Mouse (Mus musculus) thymus, postnatal 0 days (tissue): ENCODE measurements around the gene Micall1. TPM values are rescaled to one million over a fixed set of nuclear protein-coding genes. Genes with fewer than 3 reads are reported as not detected.

ENCODE experiments used
- DNase-seq: peaks from one replicate; pipeline ENCODE4 v3.0.0-alpha.2; 2015; ENCODE audit warnings: low spot score
- polyA plus RNA-seq: library from polyadenylated mRNA; unstranded; fragments of >200 nt; fragmentation: Nextera tagmentation; extraction: Ambion mirVana; gene quantifications from 2 replicates; pipeline ENCODE4 v1.2.1, GENCODE M21; 2015

The Micall1 gene
- polyA plus RNA-seq, 1 experiment from 2014 or later, result 4.6 TPM

DNA sequence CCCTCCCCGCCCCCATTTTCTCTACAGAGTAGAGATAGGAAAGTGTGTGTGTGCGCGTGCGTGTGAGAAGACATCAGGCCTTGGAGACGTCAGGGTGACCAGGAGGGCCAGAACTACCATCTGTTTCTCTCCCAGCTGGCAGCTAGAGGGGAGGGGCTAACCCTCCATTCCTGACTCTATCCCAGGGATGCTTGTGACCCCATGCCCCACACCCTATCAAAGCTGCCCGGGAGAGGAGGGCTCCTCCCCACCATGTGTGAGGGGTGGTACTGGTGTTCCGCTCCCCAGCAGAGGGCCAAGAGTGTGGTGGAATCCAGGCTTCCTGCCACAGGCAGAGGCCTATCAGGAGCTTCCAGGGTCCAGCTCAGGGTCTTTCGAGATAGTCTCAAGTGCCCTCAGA is 58.0 kb downstream of the Micall1 start:
- no peak for DNase-seq

DNA sequence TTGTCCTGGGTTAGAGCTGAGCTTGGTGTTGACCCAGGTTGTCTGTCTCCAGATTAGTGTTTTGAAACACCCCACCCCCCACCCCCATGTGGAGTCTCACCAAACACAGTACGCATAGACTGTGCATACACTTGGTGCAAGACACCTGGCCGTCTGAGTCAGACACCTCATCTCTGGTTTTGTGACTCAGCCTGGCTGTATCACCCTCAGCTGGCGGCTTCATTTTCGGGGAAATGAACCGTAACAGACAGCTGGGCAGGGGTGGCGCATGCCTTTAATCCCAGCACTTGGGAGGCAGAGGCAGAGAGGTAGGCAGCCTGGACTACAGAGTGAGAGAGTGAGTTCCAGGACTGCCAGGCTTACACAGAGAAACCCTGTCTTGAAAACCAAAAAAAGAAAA is 68.2 kb downstream of the Micall1 start:
- no peak for DNase-seq

DNA sequence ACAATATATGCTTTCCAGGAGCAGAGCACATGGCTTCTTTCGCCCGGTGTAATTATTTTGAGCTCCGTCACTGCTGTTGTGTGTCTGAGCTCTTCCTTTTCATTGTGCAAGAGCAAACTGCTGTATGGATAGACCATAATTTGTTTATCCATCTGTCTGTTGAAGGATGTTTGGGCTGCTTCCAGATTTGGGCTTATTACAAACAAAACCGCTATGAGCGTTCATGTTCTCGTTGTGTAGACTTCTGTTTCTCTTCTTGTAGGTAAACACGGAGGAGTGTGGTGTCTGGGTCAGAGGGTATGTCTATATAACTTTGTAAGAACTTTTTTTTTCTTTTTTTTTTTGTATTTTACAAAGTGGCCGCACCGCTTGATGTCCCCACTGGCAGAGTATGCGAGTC is 76.5 kb downstream of the Micall1 start:
- DNase-seq, result no peak

Other genes with a start within 250 kb of the Micall1 start
- 42.4 and 42.5 TPM in 2 replicates for gene Gga1, start 231.7 kb upstream of the Micall1 start, polyA plus RNA-seq
- 0.10 and 0.32 TPM in 2 replicates for gene Gm49510, start 209.2 kb upstream of the Micall1 start, polyA plus RNA-seq
- gene Sh3bp1, start 209.1 kb upstream of the Micall1 start, polyA plus RNA-seq, result 27.7 and 39.1 TPM in 2 replicates
- gene Pdxp, start 195.0 kb upstream of the Micall1 start, polyA plus RNA-seq, result 16.3 and 16.5 TPM in 2 replicates
- gene Lgals1, start 182.2 kb upstream of the Micall1 start, polyA plus RNA-seq, result 598 and 732 TPM in 2 replicates
- 59.3 and 59.9 TPM in 2 replicates for gene Nol12, start 174.0 kb upstream of the Micall1 start, polyA plus RNA-seq
- 16.3 and 18.0 TPM in 2 replicates for gene Triobp, start 161.2 kb upstream of the Micall1 start, polyA plus RNA-seq
- gene H1f0, start 80.4 kb upstream of the Micall1 start, polyA plus RNA-seq, result 303 and 311 TPM in 2 replicates
- 0.14 and 0.21 TPM in 2 replicates for gene Galr3, start 67.0 kb upstream of the Micall1 start, polyA plus RNA-seq
- gene Ankrd54, start 46.0 kb upstream of the Micall1 start, polyA plus RNA-seq, result 60.0 and 62.6 TPM in 2 replicates
- 200 and 212 TPM in 2 replicates for gene Eif3l, start 33.7 kb upstream of the Micall1 start, polyA plus RNA-seq
- gene Polr2f, start 32.1 kb downstream of the Micall1 start, polyA plus RNA-seq, result 284 and 300 TPM in 2 replicates
- 2.4 and 4.0 TPM in 2 replicates for gene 1700088E04Rik, start 32.4 kb downstream of the Micall1 start, polyA plus RNA-seq
- gene Sox10, start 56.3 kb downstream of the Micall1 start, polyA plus RNA-seq, result 0.08 and 0.26 TPM in 2 replicates
- gene Pick1, start 120.3 kb downstream of the Micall1 start, polyA plus RNA-seq, result 18.2 and 21.9 TPM in 2 replicates
- gene Gm49486, start 120.5 kb downstream of the Micall1 start, polyA plus RNA-seq, result 0.07 and 0.35 TPM in 2 replicates
- gene Slc16a8, start 145.9 kb downstream of the Micall1 start, polyA plus RNA-seq, result not detected in 2 replicates
- 0.81 and 0.90 TPM in 2 replicates for gene Baiap2l2, start 176.6 kb downstream of the Micall1 start, polyA plus RNA-seq
- gene Pla2g6, start 219.5 kb downstream of the Micall1 start, polyA plus RNA-seq, result 12.8 and 15.2 TPM in 2 replicates
- gene Maff, start 237.7 kb downstream of the Micall1 start, polyA plus RNA-seq, result 7.2 and 8.7 TPM in 2 replicates